Mouse (Mus musculus) cerebellum, adult 9-11 months (tissue): ENCODE results near the gene Cyb561.
A peak's percentile ranks its signal among the peaks of the same experiment; 100 is the strongest.

ENCODE experiments used
- DNase-seq: peaks from one replicate; pipeline ENCODE4 v3.0.0; 2022

Gene Cyb561

GRCm38 (mm10) chr11:105952911-105953386 is at the start of gene Cyb561:
Cyb561 (minus strand) TSS chr11:105953336.
- no peak for DNase-seq

GRCm38 (mm10) chr11:106001718-106002117 is 48.6 kb upstream of the Cyb561 start:
- no peak for DNase-seq

- DNase-seq = no peak
Observed at GRCm38 (mm10) chr11:106000062-106000461, 46.9 kb upstream of the Cyb561 start.

- no peak for DNase-seq
Observed at GRCm38 (mm10) chr11:105994375-105994774, 41.2 kb upstream of the Cyb561 start, which contains the start of gene Ace3. Ace3 (plus strand) TSS chr11:105994675.

- DNase-seq = no peak
Observed at GRCm38 (mm10) chr11:105990231-105990630, 37.1 kb upstream of the Cyb561 start.

- DNase-seq = no peak
Observed at GRCm38 (mm10) chr11:105989446-105989845, 36.3 kb upstream of the Cyb561 start.

GRCm38 (mm10) chr11:105987446-105987845 is 34.3 kb upstream of the Cyb561 start:
- no peak for DNase-seq

GRCm38 (mm10) chr11:105984452-105984851 is 31.3 kb upstream of the Cyb561 start:
- DNase-seq = no peak

GRCm38 (mm10) chr11:105978634-105979033 is 25.5 kb upstream of the Cyb561 start:
- no peak for DNase-seq

- peak; percentile 61 for DNase-seq
Observed at GRCm38 (mm10) chr11:105978232-105978631, 25.1 kb upstream of the Cyb561 start.

GRCm38 (mm10) chr11:105975636-105976035 is 22.5 kb upstream of the Cyb561 start:
- DNase-seq = no peak

- DNase-seq = peak; percentile 77
Observed at GRCm38 (mm10) chr11:105975050-105975449, 21.9 kb upstream of the Cyb561 start.

- DNase-seq = peak; percentile 68
Observed at GRCm38 (mm10) chr11:105974593-105974992, 21.5 kb upstream of the Cyb561 start.

GRCm38 (mm10) chr11:105969516-105969915 is 16.4 kb upstream of the Cyb561 start:
- DNase-seq = no peak

- DNase-seq = no peak
Observed at GRCm38 (mm10) chr11:105968948-105969347, 15.8 kb upstream of the Cyb561 start.

- no peak for DNase-seq
Observed at GRCm38 (mm10) chr11:105967741-105968574, 14.8 kb upstream of the Cyb561 start, which contains the start of gene Ace. Ace (plus strand) TSS chr11:105967945.

- no peak for DNase-seq
Observed at GRCm38 (mm10) chr11:105966288-105966687, 13.2 kb upstream of the Cyb561 start.

- DNase-seq = no peak
Observed at GRCm38 (mm10) chr11:105964691-105965090, 11.6 kb upstream of the Cyb561 start.

GRCm38 (mm10) chr11:105959355-105959754 is 6.2 kb upstream of the Cyb561 start:
- DNase-seq = no peak

- no peak for DNase-seq
Observed at GRCm38 (mm10) chr11:105958566-105958965, 5.4 kb upstream of the Cyb561 start.

- DNase-seq = no peak
Observed at GRCm38 (mm10) chr11:105957501-105957900, 4.4 kb upstream of the Cyb561 start.

- no peak for DNase-seq
Observed at GRCm38 (mm10) chr11:105955815-105956430, 2.8 kb upstream of the Cyb561 start.

GRCm38 (mm10) chr11:105953402-105953801 is 266 bp upstream of the Cyb561 start:
- no peak for DNase-seq

- no peak for DNase-seq
Observed at GRCm38 (mm10) chr11:105952111-105952510, 1.0 kb downstream of the Cyb561 start.
